Mouse (Mus musculus) limb, embryonic 10.5 days (tissue): ENCODE results near the gene B4gat1. TPM values are rescaled to one million over a fixed set of nuclear protein-coding genes. Genes with fewer than 3 reads are reported as not detected.

ENCODE experiments used
- DNase-seq: peaks from one replicate; pipeline ENCODE4 v3.0.0-alpha.2; 2017; ENCODE audit warnings: low spot score
- H3K27ac ChIP-seq: fragments of 300-500 bp; sonication (generic); 2 replicates; pipeline ENCODE4 v1.5.1; 2016; ENCODE audit warnings: mild to moderate bottlenecking
- H3K27me3 ChIP-seq: fragments of 300-500 bp; sonication (generic); 2 replicates; pipeline ENCODE4 v1.6.1; 2016; ENCODE audit warnings: low read depth, mild to moderate bottlenecking; ENCODE audit not compliant: poor library complexity, severe bottlenecking
- H3K36me3 ChIP-seq: fragments of 300-500 bp; sonication (generic); 2 replicates; pipeline ENCODE4 v1.6.1; 2016; ENCODE audit warnings: mild to moderate bottlenecking, moderate library complexity
- H3K4me1 ChIP-seq: fragments of 300-500 bp; sonication (generic); 2 replicates; pipeline ENCODE4 v1.6.1; 2016
- H3K4me3 ChIP-seq: fragments of 300-500 bp; sonication (generic); 2 replicates; pipeline ENCODE4 v1.5.1; 2016; ENCODE audit warnings: mild to moderate bottlenecking, moderate library complexity
- H3K9me3 ChIP-seq: fragments of 300-500 bp; sonication (generic); replicated peaks from 2 replicates; pipeline ENCODE4 v1.6.1; 2016; ENCODE audit warnings: mild to moderate bottlenecking
- WGBS: fragments of 180-500 bp; shearing (Covaris S2); methylation state at CpG from one replicate; pipeline ENCODE4 v1.1.7; 2016; 5-methylcytosine and 5-hydroxymethylcytosine counted together
- polyA plus RNA-seq: library from polyadenylated mRNA; unstranded; fragments of >200 nt; fragmentation: Nextera tagmentation; extraction: Ambion mirVana; gene quantifications from 2 replicates; pipeline ENCODE4 v1.2.1, GENCODE M21; 2016

The B4gat1 gene
- polyA plus RNA-seq, 1 experiment from 2014 or later = 35.5 TPM

- Histone ChIP-seq H3K27me3 (peaks cover 62% of the 10 kb centered on the region), H3K4me3 (no peak overlapping the region), H3K36me3 (peaks cover 12% of the 10 kb centered on the region), H3K9me3 (no peaks in the 10 kb centered on the region), H3K27ac (no peak overlapping the region; the same call in 1 of the 2 replicates), H3K4me1 (peaks cover 65% of the 10 kb centered on the region)
- DNase-seq = peak; percentile 90
- 17% methylated on average over 9 of the region's 9 CpGs for WGBS
These were observed 15.3 kb downstream of the B4gat1 start for GRCm38 (mm10) chr19:5053909-5054308.

- Histone ChIP-seq H3K9me3 (no peaks in the 10 kb centered on the region), H3K27me3 (peaks cover 43% of the 10 kb centered on the region), H3K27ac (peak overlapping the region; percentile 78), H3K4me1 (peaks cover 70% of the 10 kb centered on the region), H3K36me3 (no peaks in the 10 kb centered on the region), H3K4me3 (peak overlapping the region; percentile 29)
- peak; percentile 83 for DNase-seq
- 11% methylated on average over 6 of the region's 6 CpGs for WGBS
These were observed 17.6 kb downstream of the B4gat1 start for GRCm38 (mm10) chr19:5056251-5056650.

GRCm38 (mm10) chr19:5057876-5058775, 19.5 kb downstream of the B4gat1 start:
- Histone ChIP-seq H3K4me3 (peak overlapping the region; percentile 25; the same call in 1 of the 2 replicates), H3K9me3 (no peaks in the 10 kb centered on the region), H3K36me3 (no peaks in the 10 kb centered on the region), H3K4me1 (peaks cover 68% of the 10 kb centered on the region), H3K27ac (peak overlapping the region; percentile 82), H3K27me3 (peaks cover 25% of the 10 kb centered on the region)
- WGBS = 22% methylated on average over 16 of the region's 16 CpGs
- DNase-seq = peak; percentile 29

GRCm38 (mm10) chr19:5058801-5059771, 20.5 kb downstream of the B4gat1 start:
- Histone ChIP-seq H3K36me3 (no peaks in the 10 kb centered on the region), H3K4me3 (peak overlapping the region; percentile 25), H3K27ac (peak overlapping the region; percentile 82), H3K4me1 (peaks cover 69% of the 10 kb centered on the region), H3K9me3 (no peaks in the 10 kb centered on the region), H3K27me3 (peaks cover 15% of the 10 kb centered on the region)
- WGBS = 12% methylated on average over 10 of the region's 10 CpGs
- DNase-seq = no peak

GRCm38 (mm10) chr19:5060365-5061330, 22.0 kb downstream of the B4gat1 start:
- H3K4me3 ChIP-seq = 0 out of 2 replicates have a peak overlapping the region, but pooled peaks have one; percentile 4
- H3K9me3 ChIP-seq = no peaks in the 10 kb centered on the region
- WGBS = 31% methylated on average over 5 of the region's 5 CpGs
- H3K27ac ChIP-seq = peak overlapping the region; percentile 82
- no peaks in the 10 kb centered on the region for H3K36me3 ChIP-seq
- DNase-seq = peak; percentile 61
- 0 out of 2 replicates have a peak, but pooled peaks cover under 1% of the 10 kb centered on the region for H3K27me3 ChIP-seq
- peaks cover 83% of the 10 kb centered on the region for H3K4me1 ChIP-seq

GRCm38 (mm10) chr19:5062041-5062440, 23.4 kb downstream of the B4gat1 start:
- Histone ChIP-seq H3K4me1 (peaks cover 80% of the 10 kb centered on the region), H3K4me3 (0 out of 2 replicates have a peak overlapping the region, but pooled peaks have one; percentile 6), H3K9me3 (no peaks in the 10 kb centered on the region), H3K36me3 (no peaks in the 10 kb centered on the region), H3K27ac (peak overlapping the region; percentile 72), H3K27me3 (no peaks in the 10 kb centered on the region)
- no peak for DNase-seq
- WGBS = 88% methylated on average over 5 of the region's 5 CpGs

- Histone ChIP-seq H3K4me3 (peak overlapping the region; percentile 6; the same call in 1 of the 2 replicates), H3K9me3 (no peaks in the 10 kb centered on the region), H3K36me3 (no peaks in the 10 kb centered on the region), H3K27ac (peak overlapping the region; percentile 72), H3K4me1 (peaks cover 82% of the 10 kb centered on the region), H3K27me3 (no peaks in the 10 kb centered on the region)
- DNase-seq = no peak
- WGBS = 33% methylated on average over 6 of the region's 6 CpGs
These were observed 23.8 kb downstream of the B4gat1 start for GRCm38 (mm10) chr19:5062446-5062845.

- DNase-seq = no peak
- Histone ChIP-seq H3K9me3 (no peaks in the 10 kb centered on the region), H3K4me3 (no peak overlapping the region), H3K4me1 (peaks cover 82% of the 10 kb centered on the region), H3K36me3 (no peaks in the 10 kb centered on the region), H3K27me3 (0 out of 2 replicates have a peak, but pooled peaks cover 12% of the 10 kb centered on the region), H3K27ac (peak overlapping the region; percentile 70)
- 76% methylated on average over 7 of the region's 7 CpGs for WGBS
These were observed 26.5 kb downstream of the B4gat1 start for GRCm38 (mm10) chr19:5065104-5065503.

GRCm38 (mm10) chr19:5067040-5067799, 28.6 kb downstream of the B4gat1 start:
- Histone ChIP-seq H3K27me3 (0 out of 2 replicates have a peak, but pooled peaks cover 12% of the 10 kb centered on the region), H3K36me3 (no peaks in the 10 kb centered on the region), H3K27ac (peak overlapping the region; percentile 98), H3K9me3 (no peaks in the 10 kb centered on the region), H3K4me3 (peak overlapping the region; percentile 67), H3K4me1 (peaks cover 84% of the 10 kb centered on the region)
- DNase-seq = peak; percentile 66
- WGBS = 2% methylated on average over 15 of the region's 15 CpGs

- Histone ChIP-seq H3K27me3 (0 out of 2 replicates have a peak, but pooled peaks cover 12% of the 10 kb centered on the region), H3K36me3 (no peaks in the 10 kb centered on the region), H3K4me3 (peak within 1 kb of the TSS; percentile 67), H3K9me3 (no peaks in the 10 kb centered on the region), H3K27ac (peak within 1 kb of the TSS; percentile 98), H3K4me1 (peaks cover 84% of the 10 kb centered on the region)
- peak; percentile 86 for DNase-seq
- WGBS = 1% methylated on average over 56 of the region's 56 CpGs
These were observed 29.4 kb downstream of the B4gat1 start, which contains the start of gene Cd248 for GRCm38 (mm10) chr19:5067867-5068569. Cd248 (plus strand) TSS chr19:5068078.
